Mouse (Mus musculus) heart, postnatal 0 days (tissue): ENCODE measurements at regions not wholly inside any gene's neighbourhood (a gene's known extent, or its start where the extent isn't known, plus 50 kb on each side); places are given as distances from the start of the nearest gene placed in this dataset.
"Not testable (repeated sequence)": the region's sequence is repeated elsewhere in the genome, so short reads cannot be mapped to it uniquely, and the experiment has no call there.

Experiments
- CTCF ChIP-seq: IDR thresholded peaks from 2 replicates; pipeline ENCODE4 v1.5.1; 2016; ENCODE audit warnings: antibody characterized with exemption, control low read depth, low read depth
- EP300 ChIP-seq: IDR thresholded peaks from 2 replicates; pipeline ENCODE4 v1.6.1; 2016; ENCODE audit warnings: antibody characterized with exemption, low read depth

GRCm38 (mm10) chr5:129386671-129387070 is 114.3 kb upstream of the Sfswap start:
- not testable (repeated sequence) for TF ChIP-seq EP300, CTCF
